Mouse (Mus musculus) adrenal gland, adult 2 months (tissue): Measurements from ENCODE around the gene Pfkfb4. TPM values are rescaled to one million over a fixed set of nuclear protein-coding genes. Genes with fewer than 3 reads are reported as not detected.

ENCODE experiments used
- DNase-seq: peaks from one replicate; pipeline ENCODE4 v3.0.0; 2021
- polyA plus RNA-seq: library from polyadenylated mRNA; depleted of rRNA; stranded (reverse); fragments of >200 nt; gene quantifications from 2 replicates; pipeline ENCODE4 v1.2.3, GENCODE M21; 2012
- total RNA-seq, 2 experiments: library from RNA; stranded (reverse); gene quantifications; 2 replicates each; pipeline ENCODE4 v1.2.3; 2021

Gene Pfkfb4
- total and polyA plus RNA-seq, 3 experiments = 5.5 to 10.6 (median 8.7) TPM

- DNase-seq = no peak
Observed at GRCm38 (mm10) chr9:108992620-108993361, 1.2 kb downstream of the Pfkfb4 start.

GRCm38 (mm10) chr9:108996411-108996810 lies 4.8 kb downstream of the Pfkfb4 start:
- DNase-seq = no peak

DNA sequence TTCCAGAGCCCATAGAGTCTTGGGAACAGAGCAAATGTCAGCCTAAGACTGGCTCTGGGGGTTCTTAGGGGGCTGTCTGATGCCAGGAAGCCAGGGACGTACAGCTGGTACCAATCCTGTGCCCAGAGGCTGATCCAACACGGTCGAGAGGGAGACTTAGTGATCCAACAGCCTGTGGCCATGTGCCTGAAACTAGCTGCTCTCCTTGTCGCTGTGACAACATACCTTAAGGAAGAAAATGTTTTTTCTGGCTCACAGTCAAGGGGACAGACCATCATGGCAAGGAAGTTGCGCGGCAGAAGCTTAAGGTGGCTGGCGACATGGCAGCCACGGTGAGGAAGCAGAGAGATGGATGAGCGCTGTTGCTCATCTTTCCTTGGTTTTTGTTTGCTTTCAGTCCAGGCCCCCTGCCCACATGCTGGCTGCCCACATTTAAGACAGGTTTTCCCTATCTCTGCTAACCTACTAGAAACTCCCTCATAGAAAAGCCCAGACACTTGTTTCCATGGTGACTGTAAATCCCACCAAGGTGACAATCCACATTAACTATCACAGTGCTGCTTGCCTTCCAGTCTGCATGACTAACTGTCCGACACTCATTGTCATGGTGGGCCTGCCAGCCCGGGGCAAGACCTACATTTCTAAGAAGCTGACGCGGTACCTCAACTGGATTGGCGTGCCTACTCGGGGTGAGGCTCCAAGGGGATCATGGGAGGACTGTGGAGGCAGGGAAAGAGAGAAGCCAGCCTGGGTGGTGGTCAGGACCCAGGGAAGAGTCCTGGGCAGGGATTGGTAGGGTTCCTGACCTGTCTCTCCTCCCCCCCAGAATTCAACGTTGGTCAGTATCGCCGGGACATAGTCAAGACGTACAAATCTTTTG lies 6.9 kb downstream of the Pfkfb4 start:
- no peak for DNase-seq

- no peak for DNase-seq
Observed at GRCm38 (mm10) chr9:108999167-108999526, 7.6 kb downstream of the Pfkfb4 start.

DNA sequence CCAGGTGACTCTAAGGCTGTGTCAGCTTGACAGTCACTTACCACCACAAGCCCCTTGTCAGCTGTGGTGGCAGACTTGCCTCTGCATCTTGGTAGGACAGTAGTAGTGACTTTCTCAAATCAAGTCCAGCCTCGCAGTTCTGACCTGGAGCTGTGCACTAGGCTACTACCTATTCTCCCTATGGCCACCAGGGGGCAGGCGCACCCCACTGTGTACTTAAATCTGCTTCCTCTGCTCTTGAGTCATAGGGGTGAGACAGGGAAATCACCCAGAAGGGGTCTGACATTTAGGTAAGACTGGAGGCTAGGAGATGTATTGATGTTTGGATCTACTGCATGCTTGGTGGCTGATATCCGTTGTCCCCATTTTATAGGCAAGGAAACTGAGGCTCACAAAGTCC lies 9.1 kb downstream of the Pfkfb4 start:
- peak; percentile 64 for DNase-seq

DNA sequence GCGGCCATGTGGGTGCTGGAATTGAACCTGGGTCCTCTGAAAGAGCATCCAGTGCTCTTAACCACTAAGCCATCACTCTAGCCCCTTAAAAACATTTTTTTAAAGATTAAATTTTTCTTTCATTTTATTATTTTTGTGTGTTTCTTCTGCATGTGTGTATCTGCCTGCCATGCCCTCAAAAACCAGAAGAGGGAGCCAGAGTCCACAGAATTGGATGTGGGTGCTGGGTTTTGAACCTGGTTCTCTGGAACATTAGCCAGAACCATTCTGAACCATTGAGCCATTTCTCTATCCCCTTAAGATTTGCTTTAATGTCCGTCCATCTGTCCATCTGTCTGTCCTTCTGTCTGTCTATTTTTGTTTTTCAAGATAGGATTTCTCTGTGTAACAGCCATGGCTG lies 11.6 kb downstream of the Pfkfb4 start:
- no peak for DNase-seq

DNA sequence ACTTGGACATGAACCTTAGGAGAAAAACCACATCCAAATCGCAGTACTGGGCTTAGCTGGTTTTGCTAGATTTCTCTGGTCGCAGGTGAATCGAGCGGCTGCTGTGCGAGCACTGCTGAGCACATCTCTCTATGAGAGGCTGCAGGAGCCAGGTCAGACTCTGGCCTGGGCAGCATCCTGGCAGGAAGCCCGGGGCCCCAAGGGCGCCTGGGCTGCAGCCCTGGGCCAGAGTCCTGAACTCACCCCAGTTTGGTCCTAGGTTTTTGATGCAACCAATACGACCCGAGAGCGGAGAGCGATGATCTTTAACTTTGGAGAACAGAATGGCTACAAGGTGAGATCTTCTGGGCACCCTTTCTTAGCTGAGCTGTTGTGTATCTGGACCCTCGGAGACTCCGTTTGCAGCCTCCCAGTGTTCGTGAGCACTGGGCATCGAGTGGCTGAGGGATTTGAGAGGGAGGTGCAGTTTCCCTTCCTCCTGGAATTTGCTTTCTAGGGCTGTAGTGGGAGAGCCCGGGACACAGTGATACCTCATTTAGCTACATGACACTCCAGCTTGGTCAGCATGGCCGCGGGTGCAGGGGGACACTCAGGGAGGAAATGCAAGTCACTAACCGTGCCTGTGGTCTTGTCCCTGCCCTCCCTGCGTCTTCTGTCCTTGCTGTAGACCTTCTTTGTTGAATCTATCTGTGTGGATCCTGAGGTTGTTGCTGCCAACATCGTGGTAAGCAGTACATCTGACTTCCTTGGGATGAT lies 15.6 kb downstream of the Pfkfb4 start:
- DNase-seq = no peak

- no peak for DNase-seq
Observed at GRCm38 (mm10) chr9:109008081-109008480, 16.5 kb downstream of the Pfkfb4 start.

DNA sequence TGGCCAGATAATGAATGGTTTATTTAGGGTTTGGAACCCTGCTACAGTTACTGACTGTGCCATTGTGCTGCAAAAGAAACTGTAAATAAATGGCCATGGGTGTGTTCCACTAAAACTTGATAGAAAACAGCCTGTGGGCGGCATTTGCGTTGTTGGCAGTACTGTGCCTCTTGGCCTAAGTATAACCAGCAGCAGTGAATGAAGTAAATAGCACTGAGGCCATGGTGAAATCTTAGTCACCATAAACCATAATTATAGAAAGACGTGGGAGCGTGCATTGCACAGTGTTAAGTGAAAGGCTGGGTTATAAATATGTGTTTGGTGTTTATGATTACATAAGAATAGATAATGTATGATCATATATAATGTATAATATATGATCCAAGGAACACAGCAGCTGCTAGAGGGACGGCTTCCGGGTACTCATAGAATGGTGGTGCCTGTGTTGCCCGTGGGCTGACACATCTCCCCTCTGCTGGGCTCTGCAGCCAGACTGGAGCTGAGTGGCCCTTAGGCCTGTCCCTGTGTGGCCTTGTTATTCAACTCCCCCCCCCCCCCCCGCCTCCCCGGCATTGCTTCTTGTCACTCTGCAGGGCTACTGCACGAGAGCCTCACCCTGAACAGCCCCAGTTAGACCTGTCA lies 17.5 kb downstream of the Pfkfb4 start:
- no peak for DNase-seq

GRCm38 (mm10) chr9:109009636-109010315 lies 18.2 kb downstream of the Pfkfb4 start:
- DNase-seq = no peak

DNA sequence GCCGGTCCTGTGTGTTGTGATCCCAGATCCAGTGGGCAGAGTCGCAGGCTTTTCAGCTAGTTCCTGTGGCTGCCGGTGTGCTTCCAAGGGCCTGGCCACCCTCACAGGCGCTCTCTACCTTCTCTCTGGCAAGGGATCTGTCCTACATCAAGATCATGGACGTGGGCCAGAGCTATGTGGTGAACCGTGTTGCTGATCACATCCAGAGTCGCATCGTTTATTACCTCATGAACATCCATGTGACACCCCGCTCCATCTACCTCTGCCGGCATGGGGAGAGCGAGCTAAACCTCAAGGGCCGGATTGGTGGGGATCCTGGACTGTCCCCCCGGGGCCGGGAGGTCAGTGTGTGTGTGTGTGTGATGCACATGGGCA lies 18.7 kb downstream of the Pfkfb4 start:
- DNase-seq = no peak

- DNase-seq = no peak
Observed at GRCm38 (mm10) chr9:109015397-109015796, 23.8 kb downstream of the Pfkfb4 start.

DNA sequence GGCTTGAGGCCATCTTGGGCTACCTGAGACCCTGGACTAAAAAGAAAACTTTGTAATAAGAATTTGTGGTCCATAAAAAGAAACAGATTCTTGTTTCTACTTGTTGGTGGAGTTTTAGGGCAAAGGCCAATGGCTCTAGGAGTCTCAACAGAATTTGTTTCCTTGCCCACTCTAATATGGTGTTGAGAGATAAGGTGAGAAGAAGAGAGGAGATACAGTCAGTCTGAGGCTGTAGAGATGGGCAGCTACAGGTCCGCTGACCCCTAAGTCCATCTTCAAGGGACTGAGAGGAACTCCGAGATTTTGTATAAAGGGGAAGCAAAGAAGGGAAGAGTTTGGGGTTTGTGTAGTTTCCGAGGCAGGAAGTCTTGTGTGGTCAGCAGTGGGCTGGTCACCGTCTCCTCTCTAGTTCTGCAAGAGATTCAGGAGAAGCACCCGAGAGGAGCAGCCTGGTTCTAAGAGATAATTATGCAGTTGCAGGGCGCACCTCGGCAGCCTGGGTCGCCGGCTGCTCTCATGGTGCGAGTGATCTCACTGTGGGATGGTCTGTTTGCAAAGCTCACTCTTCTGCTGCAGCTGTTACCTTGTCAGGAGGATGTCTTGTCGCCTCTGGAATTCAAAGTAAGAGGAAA lies 25.5 kb downstream of the Pfkfb4 start:
- no peak for DNase-seq

- no peak for DNase-seq
Observed at GRCm38 (mm10) chr9:109021428-109021827, 29.9 kb downstream of the Pfkfb4 start.

DNA sequence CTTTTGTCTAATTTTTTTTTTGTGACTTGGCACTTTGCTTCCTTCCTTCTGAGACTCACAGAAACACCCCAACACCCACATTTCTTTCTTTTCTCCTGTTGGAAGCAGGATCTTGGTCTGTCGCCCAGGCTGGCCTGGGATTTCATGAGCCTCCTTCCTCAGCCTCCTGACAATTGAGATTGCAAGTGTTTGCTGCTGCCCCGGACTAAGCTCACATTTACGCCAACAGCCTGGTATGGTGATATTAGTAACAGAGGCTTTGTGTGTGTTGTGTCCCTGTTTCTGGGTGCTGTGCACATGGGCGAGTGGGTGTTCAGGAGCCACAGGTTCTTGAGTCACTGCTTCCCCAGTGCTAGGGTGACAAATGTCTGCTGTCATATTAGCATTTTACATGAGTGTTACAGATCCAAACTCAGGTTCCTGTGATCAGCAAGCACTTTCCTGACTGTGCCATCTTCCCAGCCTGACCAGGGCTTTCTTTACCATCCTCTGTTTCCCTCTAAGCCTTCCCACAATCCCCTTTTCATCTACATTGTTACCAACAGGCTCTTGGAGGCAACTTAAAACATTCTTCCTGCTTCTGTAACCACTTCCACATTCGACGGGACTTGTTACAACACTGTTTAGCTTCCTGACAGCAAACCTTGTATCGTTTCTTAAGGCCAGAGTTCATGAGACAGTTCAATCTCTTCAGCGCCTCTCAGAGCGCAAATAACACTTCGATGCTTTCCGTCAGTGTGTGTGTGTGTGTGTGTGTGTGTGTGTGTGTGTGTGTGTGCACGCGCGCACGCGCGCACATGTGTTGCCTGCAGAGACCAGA lies 31.5 kb downstream of the Pfkfb4 start:
- DNase-seq = no peak

GRCm38 (mm10) chr9:109027521-109027920 lies 35.9 kb downstream of the Pfkfb4 start:
- DNase-seq = no peak

- DNase-seq = no peak
Observed at GRCm38 (mm10) chr9:109028421-109028820, 36.8 kb downstream of the Pfkfb4 start.

- no peak for DNase-seq
Observed at GRCm38 (mm10) chr9:109028919-109029318, 37.3 kb downstream of the Pfkfb4 start.

- DNase-seq = no peak
Observed at GRCm38 (mm10) chr9:109030312-109030711, 38.7 kb downstream of the Pfkfb4 start.

GRCm38 (mm10) chr9:109031001-109031400 lies 39.4 kb downstream of the Pfkfb4 start:
- DNase-seq = no peak
